Mouse (Mus musculus) forebrain, embryonic 13.5 days (tissue): ENCODE measurements around the gene Glb1l. TPM values are rescaled to one million over a fixed set of nuclear protein-coding genes. Genes with fewer than 3 reads are reported as not detected.
"Not testable (repeated sequence)": the region's sequence is repeated elsewhere in the genome, so short reads cannot be mapped to it uniquely, and the experiment has no call there.

Experiments used
- ATAC-seq: fragments of 200-750 bp; cut with Nextera tagmentation; 2 replicates; pipeline ENCODE4 v1.8.0; 2017
- H3K27ac ChIP-seq: fragments of 300-500 bp; sonication (generic); 2 replicates; pipeline ENCODE4 v1.5.1; 2015; ENCODE audit warnings: inconsistent platforms, mild to moderate bottlenecking, moderate library complexity
- H3K27me3 ChIP-seq: fragments of 300-500 bp; sonication (generic); 2 replicates; pipeline ENCODE4 v1.6.1; 2015; ENCODE audit warnings: mild to moderate bottlenecking, inconsistent platforms
- H3K36me3 ChIP-seq: fragments of 300-500 bp; sonication (generic); 2 replicates; pipeline ENCODE4 v1.6.1; 2015; ENCODE audit warnings: mild to moderate bottlenecking, inconsistent platforms; ENCODE audit not compliant: poor library complexity, severe bottlenecking
- H3K4me1 ChIP-seq: fragments of 300-500 bp; sonication (generic); 2 replicates; pipeline ENCODE4 v1.6.1; 2015; ENCODE audit warnings: inconsistent platforms
- H3K4me2 ChIP-seq: fragments of 300-500 bp; sonication (generic); 2 replicates; pipeline ENCODE4 v1.6.1; 2015; ENCODE audit warnings: inconsistent platforms, mild to moderate bottlenecking, moderate library complexity
- H3K4me3 ChIP-seq: fragments of 300-500 bp; sonication (generic); 2 replicates; pipeline ENCODE4 v1.5.1; 2015; ENCODE audit warnings: mild to moderate bottlenecking, inconsistent platforms
- H3K9ac ChIP-seq: fragments of 300-500 bp; sonication (generic); 2 replicates; pipeline ENCODE4 v1.6.1; 2015; ENCODE audit warnings: mild to moderate bottlenecking, inconsistent platforms
- H3K9me3 ChIP-seq: fragments of 300-500 bp; sonication (generic); replicated peaks from 2 replicates; pipeline ENCODE4 v1.6.1; 2016; ENCODE audit warnings: inconsistent platforms
- WGBS: fragments of 180-500 bp; shearing (Covaris S2); methylation state at CpG from one replicate; pipeline ENCODE4 v1.1.7; 2015; 5-methylcytosine and 5-hydroxymethylcytosine counted together
- polyA plus RNA-seq: library from polyadenylated mRNA; unstranded; fragments of >200 nt; fragmentation: Nextera tagmentation; extraction: Ambion mirVana; gene quantifications from 2 replicates; pipeline ENCODE4 v1.2.1, GENCODE M21; 2015

The Glb1l gene
- polyA plus RNA-seq, 1 experiment from 2014 or later: 14.6 TPM

DNA sequence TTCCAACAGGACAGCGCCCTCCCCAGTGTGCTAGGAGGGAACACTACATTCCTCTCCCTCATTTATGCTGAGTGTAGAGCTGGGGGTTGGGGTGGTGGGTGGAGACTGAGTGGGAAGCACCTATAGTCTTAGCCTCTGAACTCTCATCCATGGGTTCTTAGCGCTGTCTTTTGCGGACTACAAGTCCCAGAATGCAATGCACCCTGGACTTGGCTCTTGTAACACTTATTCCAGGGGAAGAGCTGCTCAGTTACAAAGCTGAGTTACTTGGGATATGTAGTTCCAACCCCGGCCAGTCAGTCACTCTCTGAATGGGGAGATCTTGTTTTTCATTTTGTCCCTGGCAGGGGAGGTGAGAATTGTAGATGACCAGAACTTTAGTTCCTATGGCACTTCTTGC, 34.2 kb upstream of the Glb1l start:
- Histone ChIP-seq H3K9me3 (no peaks in the 10 kb centered on the region), H3K4me1 (peaks cover 15% of the 10 kb centered on the region), H3K4me2 (no peak overlapping the region), H3K27ac (no peak overlapping the region), H3K9ac (no peak overlapping the region), H3K4me3 (no peak overlapping the region), H3K27me3 (no peaks in the 10 kb centered on the region), H3K36me3 (peaks cover 33% of the 10 kb centered on the region)
- ATAC-seq: peak; percentile 87
- WGBS: 14% methylated on average over 4 of the region's 4 CpGs

DNA sequence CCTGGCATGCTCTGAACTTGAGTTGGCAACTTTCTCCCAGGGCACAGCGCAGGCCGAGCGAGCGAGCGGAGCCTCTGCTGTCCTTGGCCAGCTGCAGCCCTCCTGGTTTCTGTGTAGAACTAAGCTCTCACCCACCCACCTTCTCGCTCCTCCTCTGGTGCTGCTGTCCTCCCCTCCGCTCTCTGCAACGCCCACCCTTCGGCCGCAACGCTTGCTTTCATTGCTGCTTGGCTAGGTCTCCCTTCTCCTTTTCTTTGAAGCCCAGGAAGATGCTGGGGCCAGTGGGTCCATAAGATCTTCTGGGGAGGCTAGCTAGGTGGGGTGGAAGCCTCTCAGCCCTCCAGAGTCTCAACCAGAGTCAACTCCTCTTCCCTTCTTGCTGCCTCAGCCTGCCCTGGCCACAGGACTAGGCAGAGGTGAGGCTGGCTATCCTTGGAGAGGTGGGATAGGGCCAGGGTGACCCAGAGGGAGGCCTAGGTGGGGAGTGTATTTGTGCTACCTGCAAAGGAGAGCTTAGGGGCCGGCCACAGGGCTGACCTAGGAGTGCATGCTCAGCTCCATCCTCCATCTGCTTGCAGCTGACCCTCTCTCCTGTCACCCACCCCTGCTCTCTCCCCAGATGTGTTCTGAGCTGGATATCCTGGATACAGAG, 33.7 kb upstream of the Glb1l start:
- no peak; the same call in 1 of the 2 replicates for ATAC-seq
- WGBS: 85% methylated on average over 12 of the region's 12 CpGs
- Histone ChIP-seq H3K4me1 (peaks cover 15% of the 10 kb centered on the region), H3K4me2 (no peak overlapping the region), H3K9ac (no peak overlapping the region), H3K9me3 (no peaks in the 10 kb centered on the region), H3K36me3 (peaks cover 39% of the 10 kb centered on the region), H3K4me3 (no peak overlapping the region), H3K27ac (no peak overlapping the region), H3K27me3 (no peaks in the 10 kb centered on the region)

- Histone ChIP-seq H3K27me3 (no peaks in the 10 kb centered on the region), H3K36me3 (peaks cover 39% of the 10 kb centered on the region), H3K9ac (no peak overlapping the region), H3K4me3 (no peak overlapping the region), H3K4me2 (no peak overlapping the region), H3K4me1 (peaks cover 13% of the 10 kb centered on the region), H3K9me3 (no peaks in the 10 kb centered on the region), H3K27ac (no peak overlapping the region)
- 92% methylated on average over 14 of the region's 14 CpGs for WGBS
- no peak for ATAC-seq
These were observed 32.8 kb upstream of the Glb1l start for GRCm38 (mm10) chr1:75243411-75243810.

DNA sequence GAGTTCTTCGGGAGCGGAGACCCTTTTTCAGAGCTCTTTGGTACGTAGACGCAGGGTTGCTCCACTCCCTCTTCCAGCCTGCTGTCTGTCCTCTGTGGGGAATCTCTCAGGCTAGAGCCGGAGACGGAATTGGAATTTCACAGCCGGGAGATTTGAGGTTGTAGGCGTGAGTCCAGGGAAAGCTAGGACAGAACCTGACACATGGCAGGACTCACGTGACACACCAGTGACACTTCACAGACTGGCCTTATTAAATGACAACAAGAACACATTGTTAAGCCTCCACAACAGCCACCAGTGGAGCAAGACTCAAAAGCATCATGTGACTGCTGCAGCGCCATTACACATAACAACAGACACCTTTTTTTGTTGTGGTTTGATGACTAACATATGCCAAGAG, 29.0 kb upstream of the Glb1l start:
- 84% methylated on average over 10 of the region's 10 CpGs for WGBS
- no peak overlapping the region for H3K9ac ChIP-seq

DNA sequence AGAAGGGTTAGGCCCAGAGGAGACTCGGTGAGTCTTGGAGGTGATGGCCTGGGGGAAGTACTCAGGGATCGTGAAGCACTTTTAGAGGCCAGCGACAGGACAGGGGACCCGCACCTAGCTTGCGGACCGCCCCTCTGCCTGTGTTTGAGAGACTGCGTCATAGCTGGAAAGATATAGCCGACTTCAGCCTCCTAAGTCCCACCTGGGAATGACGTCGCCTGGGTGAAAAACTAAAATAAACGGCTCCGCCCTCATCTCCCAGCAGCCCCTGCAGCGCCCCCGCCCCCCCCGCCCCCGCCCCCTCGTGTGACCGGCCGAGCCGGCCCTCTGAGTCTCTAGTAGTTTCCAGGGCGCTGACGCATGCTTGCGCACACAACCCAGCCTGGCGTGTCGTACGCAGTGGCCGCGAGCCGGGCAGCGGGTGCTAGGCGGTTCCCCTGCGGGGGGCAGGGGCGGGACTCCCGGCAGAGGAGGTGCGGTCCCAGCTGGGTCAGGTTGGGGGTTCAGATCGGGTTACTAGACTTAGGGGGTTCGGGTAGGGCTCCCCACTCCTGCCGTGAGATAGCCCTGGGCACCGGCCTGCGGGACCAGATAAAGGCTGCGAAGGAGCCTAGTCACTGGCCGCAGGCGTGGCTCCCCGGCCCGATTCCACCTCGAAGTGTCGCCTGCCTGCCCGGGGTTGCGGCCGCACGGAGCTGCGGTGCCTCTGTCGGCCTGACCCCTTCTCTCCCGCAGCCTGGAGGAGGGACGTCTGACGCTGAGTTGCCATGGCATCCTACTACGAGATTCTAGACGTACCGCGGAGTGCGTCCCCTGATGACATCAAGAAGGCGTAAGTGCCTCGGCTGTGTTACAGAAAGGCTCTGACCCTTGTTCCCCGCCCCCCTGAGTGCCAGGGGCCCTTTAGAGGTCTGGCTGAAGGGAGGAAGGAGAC, 25.8 kb upstream of the Glb1l start, which contains the start of gene Dnajb2:
TSS of gene Dnajb2 (plus strand) at position 290 of the 934 bp plus-strand sequence.
- peak within 1 kb of the TSS; percentile 90 for H3K9ac ChIP-seq
- no peaks in the 10 kb centered on the region for H3K9me3 ChIP-seq
- H3K27ac ChIP-seq: peak within 1 kb of the TSS; percentile 68
- peaks cover 27% of the 10 kb centered on the region for H3K4me1 ChIP-seq
- H3K36me3 ChIP-seq: peaks cover 18% of the 10 kb centered on the region
- peak; percentile 86 for ATAC-seq
- no peaks in the 10 kb centered on the region; the same call in 1 of the 2 replicates for H3K27me3 ChIP-seq
- under 1% methylated on average over 62 of the region's 64 CpGs for WGBS
- peak within 1 kb of the TSS; percentile 94 for H3K4me2 ChIP-seq
- peak within 1 kb of the TSS; percentile 69 for H3K4me3 ChIP-seq

More for the DNA sequence above, 29.0 kb upstream of the Glb1l start:
- Histone ChIP-seq H3K36me3 (peaks cover 39% of the 10 kb centered on the region), H3K4me2 (no peak overlapping the region), H3K27me3 (no peaks in the 10 kb centered on the region), H3K4me3 (no peak overlapping the region), H3K4me1 (peaks cover 18% of the 10 kb centered on the region), H3K27ac (no peak overlapping the region), H3K9me3 (no peaks in the 10 kb centered on the region)
- ATAC-seq: no peak

- WGBS: under 1% methylated on average over 8 of the region's 8 CpGs
- Histone ChIP-seq H3K36me3 (peaks cover 4% of the 10 kb centered on the region), H3K4me2 (0 out of 2 replicates have a peak overlapping the region, but pooled peaks have one; percentile 10), H3K9ac (no peak overlapping the region), H3K27me3 (peaks cover 5% of the 10 kb centered on the region; the same call in 1 of the 2 replicates), H3K4me3 (no peak overlapping the region), H3K27ac (no peak overlapping the region), H3K9me3 (no peaks in the 10 kb centered on the region), H3K4me1 (peaks cover 27% of the 10 kb centered on the region)
- peak; percentile 66 for ATAC-seq
These were observed 24.0 kb upstream of the Glb1l start for GRCm38 (mm10) chr1:75234606-75235005.

- not testable (repeated sequence) for H3K4me2 ChIP-seq, H3K4me3 ChIP-seq, H3K36me3 ChIP-seq, H3K9me3 ChIP-seq, ATAC-seq, H3K9ac ChIP-seq, H3K27ac ChIP-seq
- peaks cover 25% of the 10 kb centered on the region for H3K4me1 ChIP-seq
- 74% methylated on average over 4 of the region's 4 CpGs for WGBS
- peaks cover 10% of the 10 kb centered on the region; the same call in 1 of the 2 replicates for H3K27me3 ChIP-seq
These were observed 21.9 kb upstream of the Glb1l start for GRCm38 (mm10) chr1:75232489-75232888.

GRCm38 (mm10) chr1:75231664-75232152, 21.1 kb upstream of the Glb1l start, which contains the start of gene A630095N17Rik:
Gene A630095N17Rik, minus strand, starts transcription at chr1:75232102.
- Histone ChIP-seq H3K9me3 (no peaks in the 10 kb centered on the region), H3K4me1 (peaks cover 17% of the 10 kb centered on the region), H3K27ac (no peak within 1 kb of the TSS), H3K27me3 (peaks cover 10% of the 10 kb centered on the region; the same call in 1 of the 2 replicates), H3K9ac (no peak within 1 kb of the TSS), H3K4me3 (no peak within 1 kb of the TSS), H3K36me3 (no peaks in the 10 kb centered on the region), H3K4me2 (no peak within 1 kb of the TSS)
- ATAC-seq: no peak
- WGBS: 70% methylated on average over 5 of the region's 5 CpGs

DNA sequence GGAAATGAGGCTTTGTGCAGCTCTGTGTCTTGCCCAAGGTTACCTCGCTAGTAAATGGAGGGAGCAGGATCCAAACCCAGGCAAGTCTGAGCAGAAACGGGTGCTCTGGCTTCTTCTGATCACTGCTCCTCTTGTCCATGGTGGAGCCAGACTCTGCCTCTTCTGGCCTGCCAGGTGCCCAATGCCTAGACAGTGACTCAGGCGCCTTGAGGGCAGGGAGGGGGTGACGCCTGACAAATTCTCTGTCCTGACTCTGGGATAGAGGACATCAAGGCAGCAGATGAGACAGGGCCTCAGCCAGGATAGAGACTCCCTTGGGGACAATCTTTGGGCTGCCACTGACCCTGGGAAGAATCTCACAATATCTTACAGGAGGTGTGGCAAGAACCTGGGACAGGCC, 20.6 kb upstream of the Glb1l start:
- H3K9ac ChIP-seq: no peak overlapping the region
- ATAC-seq: no peak
- peaks cover 17% of the 10 kb centered on the region; the same call in 1 of the 2 replicates for H3K4me1 ChIP-seq
- no peaks in the 10 kb centered on the region for H3K36me3 ChIP-seq
- peaks cover 10% of the 10 kb centered on the region; the same call in 1 of the 2 replicates for H3K27me3 ChIP-seq
- H3K9me3 ChIP-seq: no peaks in the 10 kb centered on the region
- 85% methylated on average over 4 of the region's 4 CpGs for WGBS
- H3K4me3 ChIP-seq: no peak overlapping the region
- H3K27ac ChIP-seq: no peak overlapping the region
- H3K4me2 ChIP-seq: no peak overlapping the region

GRCm38 (mm10) chr1:75230335-75230994, 19.9 kb upstream of the Glb1l start:
- Histone ChIP-seq H3K4me2 (no peak overlapping the region), H3K36me3 (no peaks in the 10 kb centered on the region), H3K9me3 (no peaks in the 10 kb centered on the region), H3K4me1 (peaks cover 11% of the 10 kb centered on the region; the same call in 1 of the 2 replicates), H3K4me3 (no peak overlapping the region), H3K9ac (no peak overlapping the region), H3K27ac (no peak overlapping the region), H3K27me3 (peaks cover 10% of the 10 kb centered on the region; the same call in 1 of the 2 replicates)
- ATAC-seq: no peak
- WGBS: 83% methylated on average over 7 of the region's 7 CpGs

DNA sequence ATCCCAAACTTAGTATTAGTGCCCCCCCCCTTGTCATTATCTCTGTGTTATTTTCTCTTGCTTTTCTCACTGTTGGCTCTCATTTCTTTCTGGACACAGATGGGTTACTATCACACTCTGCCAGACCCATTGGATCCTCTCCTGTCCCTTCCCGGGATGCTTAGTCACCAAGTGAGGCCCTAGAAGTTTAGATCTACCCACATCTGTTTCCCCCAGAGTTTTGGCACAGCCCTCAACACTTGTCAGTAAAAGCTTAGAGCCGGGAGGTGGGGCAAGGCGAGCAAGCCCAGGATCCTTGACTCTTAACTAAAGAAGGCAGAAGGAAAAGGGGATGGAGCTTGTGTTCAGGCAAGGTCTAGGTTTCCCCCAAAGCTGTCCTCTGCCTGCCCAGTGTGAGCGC, 18.5 kb upstream of the Glb1l start:
- H3K4me2 ChIP-seq: no peak overlapping the region
- no peak overlapping the region for H3K27ac ChIP-seq
- ATAC-seq: no peak
- H3K9me3 ChIP-seq: no peaks in the 10 kb centered on the region
- peaks cover 4% of the 10 kb centered on the region; the same call in 1 of the 2 replicates for H3K4me1 ChIP-seq
- no peaks in the 10 kb centered on the region for H3K36me3 ChIP-seq
- H3K9ac ChIP-seq: no peak overlapping the region
- H3K4me3 ChIP-seq: no peak overlapping the region
- WGBS: 80% methylated on average over 4 of the region's 4 CpGs
- H3K27me3 ChIP-seq: peaks cover 10% of the 10 kb centered on the region; the same call in 1 of the 2 replicates
